Mouse (Mus musculus) left cerebral cortex, adult 2 months (tissue): ENCODE results near the gene Efhc2. TPM values are rescaled to one million over a fixed set of nuclear protein-coding genes. Genes with fewer than 3 reads are reported as not detected.

Experiments used
- DNase-seq, 2 experiments: peaks; one replicate each; pipeline ENCODE4 v3.0.0; 2021 to 2022; ENCODE audit warnings: low spot score in 2 of 2, mixed read lengths in 1 of 2; ENCODE audit errors: extremely low spot score in 1 of 2
- H3K27ac ChIP-seq: fragments of 200-600 bp; 2 replicates; pipeline ENCODE4 v1.8.1; 2022
- H3K4me3 ChIP-seq: fragments of 200-600 bp; 2 replicates; pipeline ENCODE4 v1.8.1; 2022
- CTCF ChIP-seq: fragments of 200-600 bp; IDR thresholded peaks from 2 replicates; pipeline ENCODE4 v1.8.1; 2022; ENCODE audit warnings: antibody characterized with exemption, mild to moderate bottlenecking, moderate library complexity
- intact Hi-C: fragments of 180-260 bp; cut with DNase I; formaldehyde crosslinking; loops from one replicate; pipeline ENCODE4 v1.15.1; 2025
- long read RNA-seq, 2 experiments: library from polyadenylated mRNA; stranded (forward); transcript quantifications; one replicate each; pipeline ENCODE4 v2.0.0; 2021; ENCODE audit warnings: borderline mapping rate in 2 of 2
- total RNA-seq, 2 experiments: library from RNA; stranded (reverse); gene quantifications; 2 replicates each; pipeline ENCODE4 v1.2.3; 2021

Efhc2 gene
- 1 to 10 TPM; 1.5 to 1.6 TPM for total RNA-seq
- long read RNA-seq, experiment 1, partial matches to known transcripts = 0 of 2 reads
- long read RNA-seq, experiment 1, other reads (novel, unspliced or antisense) = 2 of 2 reads
- long read RNA-seq, experiment 2, partial matches to known transcripts = 0 of 1 reads
- long read RNA-seq, experiment 2, other reads (novel, unspliced or antisense) = 0 of 1 reads

DNA sequence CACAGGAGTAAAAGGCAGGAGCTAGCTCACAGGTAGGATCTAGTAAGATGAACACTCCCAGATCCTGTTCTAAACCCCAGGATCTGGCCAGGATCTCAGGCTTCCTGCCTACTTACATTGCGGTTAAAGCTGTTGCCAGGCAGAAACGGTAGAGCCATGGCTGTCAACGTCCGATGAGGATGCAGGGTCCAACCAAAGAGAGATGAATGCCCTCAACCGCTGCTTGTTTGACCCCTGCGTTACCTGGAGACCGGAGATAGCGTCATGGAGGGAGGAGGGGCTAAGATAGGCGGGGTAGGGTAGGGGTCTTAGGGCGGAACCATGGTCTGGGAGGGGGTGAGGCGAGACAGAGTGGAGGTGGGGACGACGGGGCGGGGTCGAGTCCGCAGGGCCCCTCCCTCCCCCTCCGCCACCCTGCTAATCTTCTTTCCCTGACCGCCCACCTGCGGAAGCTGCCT is at the start of gene Efhc2:
TSS of gene Efhc2 (minus strand) at position 243 of the 458 bp plus-strand sequence.
- peak in 1 of 2 experiments; percentile 6 for DNase-seq
- H3K27ac ChIP-seq = peak within 1 kb of the TSS; percentile 61
- H3K4me3 ChIP-seq = peak within 1 kb of the TSS; percentile 40
- TF ChIP-seq CTCF = no peak
- intact Hi-C loops = no loop called here

DNA sequence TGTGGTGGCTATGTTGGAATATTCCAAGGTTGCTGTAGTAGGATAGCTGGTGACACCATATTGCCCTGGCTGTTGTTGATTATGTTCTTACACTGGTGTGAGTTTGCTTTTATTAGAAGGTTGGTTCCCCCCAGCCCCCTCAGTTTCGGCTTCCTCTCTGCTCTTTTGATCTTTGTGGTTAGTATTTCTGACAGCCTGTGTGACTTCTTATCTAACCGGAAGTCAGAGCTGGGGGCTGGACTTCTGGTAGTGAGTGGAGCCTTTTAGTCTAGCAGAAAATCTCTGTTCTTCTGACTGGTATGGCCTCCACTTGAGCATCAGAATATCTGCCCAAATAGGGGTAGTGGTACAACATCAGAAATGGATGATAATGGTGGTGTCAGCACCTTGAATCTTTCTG is 45.9 kb upstream of the Efhc2 start:
- intact Hi-C loops = no loop called here
- DNase-seq = no peak
- TF ChIP-seq CTCF = no peak
- no peak overlapping the region for H3K27ac ChIP-seq
- no peak overlapping the region for H3K4me3 ChIP-seq

DNA sequence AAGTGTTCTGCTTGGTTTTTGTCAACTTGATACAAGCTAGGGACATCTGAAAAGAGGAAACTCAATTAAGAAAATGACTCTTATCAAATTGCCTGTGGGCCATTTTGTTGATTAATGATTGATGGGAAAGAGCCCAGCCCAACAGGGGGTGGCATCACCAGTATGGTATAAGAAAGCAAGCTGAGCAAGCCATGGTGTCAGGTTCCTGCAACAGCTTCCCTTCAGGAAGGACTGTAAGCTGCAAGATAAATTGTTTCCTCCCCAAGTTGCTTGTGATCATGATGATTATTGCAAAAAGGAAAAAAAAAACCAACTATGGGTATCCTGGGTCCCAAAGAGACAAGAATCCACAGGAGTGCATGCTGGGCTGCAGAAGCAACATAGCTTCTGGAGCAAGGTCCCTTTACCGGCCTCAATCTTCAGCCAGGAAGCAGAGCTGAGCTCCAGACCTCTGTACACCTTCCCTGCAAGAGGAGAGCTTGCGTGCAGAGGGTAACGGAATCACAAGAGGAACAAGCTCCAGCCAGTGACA is 18.8 kb downstream of the Efhc2 start:
- intact Hi-C loops = no loop called here
- no peak for TF ChIP-seq CTCF
- DNase-seq = no peak
- no peak overlapping the region for H3K4me3 ChIP-seq
- no peak overlapping the region for H3K27ac ChIP-seq

DNA sequence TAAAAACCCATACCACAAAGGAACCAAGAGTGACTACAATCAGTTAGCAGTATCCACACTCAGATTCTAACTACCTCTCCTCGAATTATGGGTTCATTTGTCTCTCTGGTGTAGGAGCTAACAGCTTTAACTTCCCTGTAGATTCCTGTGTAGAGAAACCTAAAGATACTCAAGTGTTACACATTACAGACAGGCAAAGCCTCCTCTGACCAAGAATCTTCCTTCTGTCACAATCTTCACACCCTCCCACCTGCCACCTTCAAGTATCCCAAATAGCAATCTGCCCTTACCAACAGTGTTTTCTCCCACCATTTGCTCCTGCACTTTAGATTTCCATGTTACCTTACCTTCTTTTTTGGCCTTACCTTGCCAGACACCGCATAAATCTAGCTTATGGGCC is 35.3 kb downstream of the Efhc2 start:
- intact Hi-C loops = no loop called here

DNA sequence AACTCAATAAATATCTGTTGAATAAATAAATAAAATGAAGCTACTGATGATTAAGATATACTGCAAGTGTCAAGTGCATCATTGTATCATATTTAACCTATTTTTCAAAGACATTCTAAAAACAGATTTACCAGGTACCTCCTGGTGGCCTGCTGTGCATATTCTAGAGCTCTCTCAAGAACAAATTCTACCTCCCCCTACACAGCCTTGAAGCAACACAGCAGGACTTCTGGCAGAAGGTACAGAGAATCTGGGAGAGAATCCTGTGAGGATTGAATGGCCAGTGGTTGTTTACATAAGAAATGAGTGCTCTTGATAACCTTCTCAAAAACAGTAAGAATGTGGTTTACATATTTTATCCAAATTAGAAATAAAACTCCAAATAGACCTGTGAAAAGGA is 94.0 kb downstream of the Efhc2 start:
- Histone ChIP-seq H3K4me3 (no peak overlapping the region), H3K27ac (no peak overlapping the region)
- intact Hi-C loops = no loop called here
- TF ChIP-seq CTCF = no peak
- no peak for DNase-seq

More for the DNA sequence above, 35.3 kb downstream of the Efhc2 start:
- no peak for TF ChIP-seq CTCF
- Histone ChIP-seq H3K27ac (no peak overlapping the region), H3K4me3 (no peak overlapping the region)
- DNase-seq = no peak

DNA sequence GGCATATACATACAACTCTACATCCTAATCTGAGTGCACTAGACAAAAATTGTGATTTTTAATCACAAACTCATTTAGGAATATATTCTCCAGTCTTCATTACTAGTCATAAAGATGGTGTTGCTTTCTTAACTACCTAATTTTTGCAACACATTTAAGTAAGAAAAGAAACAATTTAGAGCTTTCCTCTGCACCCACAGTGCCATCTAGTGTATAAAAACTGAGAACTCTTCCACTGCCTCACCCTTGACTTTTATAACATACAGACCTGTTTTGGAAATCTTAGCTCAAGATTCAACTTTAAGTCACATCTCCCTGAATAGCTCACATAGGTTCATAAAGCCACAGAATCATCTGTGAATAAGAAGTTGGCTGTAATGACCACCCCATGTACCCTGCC is 101.7 kb downstream of the Efhc2 start:
- intact Hi-C loops = loop anchor here (2.0 to 10.0 kb wide), 4 partner anchors 233 to 765 kb away; no protein-coding TSS in a partner anchor
- Histone ChIP-seq H3K27ac (no peak overlapping the region), H3K4me3 (no peak overlapping the region)
- TF ChIP-seq CTCF = peak; percentile 51
- no peak for DNase-seq

DNA sequence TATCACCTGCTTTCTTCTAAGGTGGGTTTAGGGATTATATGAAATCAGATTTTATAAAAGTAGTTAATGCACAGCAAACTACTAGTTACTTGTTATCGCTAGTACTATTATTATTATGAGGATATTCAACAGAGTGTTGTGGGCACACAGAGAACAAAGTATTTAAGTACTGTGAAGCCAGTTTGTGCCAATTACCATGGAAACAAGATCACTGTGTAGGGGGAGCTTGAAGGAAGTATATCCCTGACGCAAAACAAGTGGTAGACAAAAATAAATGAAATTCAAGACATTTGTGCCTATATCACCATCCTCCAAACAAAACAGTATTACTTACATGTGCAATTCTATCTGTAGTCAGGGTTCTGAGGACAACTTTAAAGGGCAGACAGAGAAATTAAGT is 105.7 kb downstream of the Efhc2 start:
- TF ChIP-seq CTCF = no peak
- intact Hi-C loops = loop anchor here (5.0 to 10.0 kb wide), 3 partner anchors 229 to 449 kb away; partner anchors contain the start of gene Ndp
- Histone ChIP-seq H3K4me3 (no peak overlapping the region), H3K27ac (no peak overlapping the region)
- DNase-seq = no peak

DNA sequence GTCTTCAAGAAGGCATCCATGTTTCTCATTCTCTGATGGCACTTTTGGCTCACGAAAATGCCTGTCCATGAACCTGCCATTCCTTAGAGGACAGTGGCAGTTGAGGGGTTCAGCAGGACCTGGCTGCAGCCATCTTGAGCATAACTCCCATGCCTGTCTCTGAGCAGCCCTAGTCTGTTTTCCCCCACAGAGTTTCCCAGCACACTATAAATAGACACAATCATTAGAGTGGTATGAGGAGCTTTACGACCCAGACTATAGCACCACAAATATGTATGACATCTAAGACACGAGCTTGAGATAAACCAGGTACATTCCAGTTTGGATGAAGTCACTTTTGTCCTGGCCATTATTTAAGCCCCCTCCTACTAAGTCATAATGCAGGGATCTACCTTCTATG is 143.4 kb downstream of the Efhc2 start:
- TF ChIP-seq CTCF = no peak
- intact Hi-C loops = no loop called here
- no peak for DNase-seq
- Histone ChIP-seq H3K4me3 (no peak overlapping the region), H3K27ac (no peak overlapping the region)

DNA sequence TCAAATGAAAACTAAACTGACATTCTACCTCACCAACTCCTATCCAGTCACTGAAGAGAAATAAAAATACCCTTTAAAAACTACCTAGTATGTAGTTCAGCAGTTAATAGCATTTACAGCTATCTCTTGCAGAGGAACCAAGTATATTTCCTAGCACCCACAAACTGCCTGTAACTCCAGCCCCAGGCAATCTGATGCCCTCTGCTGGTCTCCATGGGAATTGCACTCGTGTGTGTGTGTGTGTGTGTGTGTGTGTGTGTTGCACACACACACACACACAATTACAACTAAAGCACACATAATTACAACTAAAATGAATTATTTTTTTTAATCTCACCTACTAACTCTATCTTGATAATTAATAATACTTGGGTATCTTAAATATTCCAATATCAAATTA is 153.5 kb downstream of the Efhc2 start:
- no peak; the same call in none of the 2 replicates for TF ChIP-seq CTCF
- H3K4me3 ChIP-seq = no peak overlapping the region
- no peak for DNase-seq
- H3K27ac ChIP-seq = no peak overlapping the region
- intact Hi-C loops = no loop called here
